Mouse (Mus musculus) embryo, embryonic 11.5 days (tissue): Measurements from ENCODE around the gene Slc6a6.

Experiments
- DNase-seq: peaks from one replicate; pipeline ENCODE4 v3.0.0-alpha.2; 2012; ENCODE audit warnings: low read depth, low spot score

Gene Slc6a6

DNA sequence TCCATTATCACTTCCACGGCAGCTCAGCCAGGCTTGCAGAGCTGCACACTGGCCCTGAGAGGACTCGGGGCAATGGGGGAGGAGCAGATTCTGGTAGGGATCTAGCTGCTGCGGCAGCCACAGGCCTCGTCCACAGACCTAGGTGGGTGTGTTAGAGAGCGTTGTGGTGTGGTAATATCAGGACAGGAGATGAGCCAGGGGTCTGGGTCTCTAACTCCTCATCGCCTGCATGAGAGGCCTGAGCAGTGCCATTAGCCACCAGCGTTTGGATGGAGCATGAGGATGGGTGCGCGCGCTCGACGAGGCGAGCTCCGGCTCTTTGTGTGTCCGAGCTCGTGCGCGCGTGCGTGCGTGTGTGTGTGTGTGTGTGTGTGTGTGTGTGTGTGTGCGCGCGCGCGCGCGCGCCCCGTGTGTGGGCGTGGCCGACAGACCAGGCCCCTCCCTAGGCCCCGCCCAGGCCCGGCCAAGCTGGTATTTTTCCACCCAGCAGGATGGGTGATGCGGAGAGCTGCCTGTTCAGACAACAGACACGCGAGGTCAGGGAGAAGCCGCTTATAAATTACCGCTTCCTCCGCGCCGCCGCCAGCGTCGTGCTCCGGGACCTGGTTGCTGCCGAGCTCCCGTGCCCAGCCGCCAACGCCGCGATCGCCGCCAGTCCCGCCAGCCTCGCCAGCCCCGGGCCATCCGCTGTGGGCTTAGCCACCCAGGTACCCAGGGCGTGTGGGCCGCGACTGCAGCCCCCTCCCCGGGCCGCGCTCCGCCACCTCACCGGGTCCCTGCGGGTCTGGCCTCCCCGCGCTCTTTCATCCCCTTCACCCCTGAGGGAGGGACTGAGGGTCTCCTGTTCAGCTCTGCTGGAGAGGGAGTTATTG is at the start of gene Slc6a6:
Gene Slc6a6 (plus strand): TSS at position 452 of the 872 bp plus-strand sequence.
- peak; percentile 89 for DNase-seq

- DNase-seq: no peak
Measured at GRCm38 (mm10) chr6:91634417-91634816, 49.4 kb upstream of the Slc6a6 start.

DNA sequence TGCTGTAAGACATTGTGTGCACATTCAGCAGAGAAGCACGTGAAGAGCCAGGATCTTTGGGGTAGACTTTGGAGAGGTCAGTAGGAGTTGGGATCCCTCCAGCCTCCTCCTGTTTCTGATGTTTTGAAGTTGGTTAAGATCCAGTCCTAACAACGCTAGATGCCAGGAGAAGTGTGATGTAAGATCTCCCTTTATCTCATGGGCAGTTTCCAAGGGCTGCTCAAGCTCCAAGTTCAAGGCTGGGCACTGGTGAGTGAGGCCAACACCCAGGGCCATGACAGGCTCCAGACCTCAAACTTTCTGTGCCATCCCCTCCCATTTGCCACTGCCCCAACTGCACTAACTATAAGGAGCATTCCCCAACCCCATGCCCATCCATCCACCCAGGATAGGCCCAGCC is 49.0 kb upstream of the Slc6a6 start:
- DNase-seq: no peak

DNA sequence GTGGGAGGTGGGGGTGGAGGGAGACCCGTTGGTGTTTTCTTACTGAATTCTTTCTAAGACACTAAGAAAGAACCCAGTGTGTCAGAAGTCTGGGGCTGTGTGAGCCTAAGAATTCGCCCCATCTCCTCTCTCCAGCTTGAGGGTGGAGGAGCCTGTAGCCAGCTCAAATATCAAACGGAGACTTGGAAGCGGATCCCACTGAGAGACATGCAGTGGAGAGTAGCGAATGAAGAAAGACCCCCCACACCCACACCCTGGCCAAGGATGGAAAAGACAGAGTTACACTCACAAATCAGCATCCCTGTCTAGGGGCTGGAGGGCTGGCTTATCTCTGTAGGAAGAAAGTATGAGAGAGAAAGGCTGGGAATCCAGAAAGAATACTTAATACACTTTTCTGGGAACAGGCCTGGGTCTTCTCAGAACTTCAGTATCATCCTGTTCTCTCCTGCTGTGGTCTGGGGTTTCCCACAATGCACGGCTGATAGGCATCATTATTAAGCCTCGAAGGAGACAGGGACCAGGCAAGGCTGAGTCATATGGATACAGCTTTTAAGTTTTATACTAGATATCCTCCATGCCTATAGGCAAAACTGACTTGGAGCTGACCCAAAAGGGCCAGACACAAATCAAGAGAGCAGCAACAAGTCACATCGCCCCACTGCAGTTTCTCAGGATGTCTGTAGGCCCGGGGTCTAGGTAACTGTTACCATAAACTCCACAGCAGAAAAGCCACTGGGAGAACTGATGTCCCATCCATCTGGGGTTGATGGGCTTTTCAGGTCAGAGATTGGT is 45.5 kb upstream of the Slc6a6 start:
- no peak for DNase-seq

DNA sequence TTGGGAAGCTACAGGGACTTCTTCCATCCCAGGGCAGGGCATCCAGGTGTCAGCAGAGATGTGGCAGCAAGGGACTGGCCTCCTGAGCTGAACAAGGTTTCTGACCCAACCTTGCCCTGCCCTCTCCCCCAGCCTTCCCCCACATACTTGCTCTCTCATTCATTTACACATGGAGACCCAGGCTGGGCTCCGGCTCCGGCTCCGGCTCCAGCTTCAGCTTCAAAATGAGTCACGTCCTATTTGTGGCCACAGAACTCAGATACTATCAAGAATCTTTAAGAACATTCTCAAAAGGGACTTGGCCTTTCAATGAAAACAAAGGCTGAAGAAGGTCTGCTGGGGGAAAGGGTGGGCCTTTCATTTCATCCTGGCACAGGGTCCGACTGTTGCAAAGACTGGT is 40.8 kb upstream of the Slc6a6 start:
- DNase-seq: no peak

DNA sequence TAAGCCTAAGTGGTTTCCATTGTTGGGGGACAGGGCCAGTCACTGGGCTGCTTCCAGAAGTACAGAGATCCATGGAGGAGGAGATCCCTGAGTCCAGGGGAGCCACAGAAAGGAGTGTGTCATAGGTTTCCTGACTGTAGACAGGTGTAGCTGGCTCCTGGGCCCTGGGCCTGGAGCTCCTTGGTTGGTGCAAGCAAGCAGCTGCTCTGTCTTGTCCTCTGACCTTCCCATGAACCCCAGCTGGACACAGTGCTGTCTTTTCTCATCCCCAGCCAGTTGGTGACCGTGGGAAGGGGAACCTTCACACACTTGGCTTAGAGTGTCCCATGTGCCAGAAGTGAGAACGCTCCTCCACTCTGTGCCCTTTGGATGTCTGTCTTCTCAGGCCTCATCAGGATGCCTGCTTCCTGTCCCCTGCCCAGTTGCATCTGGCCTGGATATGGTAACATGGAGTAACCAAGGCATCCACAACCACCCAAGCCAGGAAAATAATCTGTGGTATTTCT is 40.4 kb upstream of the Slc6a6 start:
- DNase-seq: no peak

GRCm38 (mm10) chr6:91646019-91646418 is 37.8 kb upstream of the Slc6a6 start:
- no peak for DNase-seq

DNA sequence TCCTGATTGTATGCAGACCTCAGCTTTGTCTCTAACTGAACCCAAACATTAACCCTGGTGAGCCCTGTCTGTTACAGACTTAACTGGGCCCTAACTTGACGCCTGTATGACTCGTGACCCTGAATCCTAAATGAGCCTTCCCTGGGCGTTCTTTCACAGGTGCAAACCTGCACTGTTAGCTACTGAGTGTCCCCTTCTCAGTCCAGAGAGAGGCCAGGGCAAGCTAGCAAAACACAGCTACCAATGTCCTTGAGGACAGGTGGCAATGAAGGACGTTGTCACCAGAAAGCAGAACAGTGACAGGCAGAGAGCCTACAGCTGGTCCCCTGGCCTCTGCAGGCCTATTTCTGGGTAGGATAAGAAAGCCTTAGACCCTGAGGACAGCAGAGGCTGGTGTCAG is 37.0 kb upstream of the Slc6a6 start:
- no peak for DNase-seq

GRCm38 (mm10) chr6:91647385-91647791 is 36.5 kb upstream of the Slc6a6 start:
- no peak for DNase-seq

DNA sequence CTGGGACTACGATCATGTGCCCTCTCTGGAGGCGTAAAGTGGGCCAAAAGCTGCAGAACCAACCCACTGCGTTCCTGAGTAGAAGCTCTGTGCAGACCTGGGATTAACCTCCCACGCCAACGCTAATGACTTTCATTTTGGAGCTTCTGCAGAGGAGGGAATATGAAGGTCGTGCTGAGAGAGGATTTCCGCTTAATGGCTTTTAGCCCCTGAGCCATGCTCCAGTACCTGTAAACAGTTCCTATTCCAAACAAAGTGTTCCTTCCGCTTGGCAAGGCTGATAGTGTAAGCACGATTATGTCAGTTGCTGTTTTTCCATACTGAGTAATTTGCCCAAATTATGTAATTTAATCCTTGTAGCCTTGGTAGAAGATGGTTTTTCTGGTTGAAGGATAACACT is 33.6 kb upstream of the Slc6a6 start:
- DNase-seq: no peak

- DNase-seq: no peak
Measured at GRCm38 (mm10) chr6:91652296-91652695, 31.6 kb upstream of the Slc6a6 start.

GRCm38 (mm10) chr6:91655244-91655643 is 28.6 kb upstream of the Slc6a6 start:
- DNase-seq: no peak

GRCm38 (mm10) chr6:91655874-91656433 is 27.9 kb upstream of the Slc6a6 start:
- DNase-seq: no peak

DNA sequence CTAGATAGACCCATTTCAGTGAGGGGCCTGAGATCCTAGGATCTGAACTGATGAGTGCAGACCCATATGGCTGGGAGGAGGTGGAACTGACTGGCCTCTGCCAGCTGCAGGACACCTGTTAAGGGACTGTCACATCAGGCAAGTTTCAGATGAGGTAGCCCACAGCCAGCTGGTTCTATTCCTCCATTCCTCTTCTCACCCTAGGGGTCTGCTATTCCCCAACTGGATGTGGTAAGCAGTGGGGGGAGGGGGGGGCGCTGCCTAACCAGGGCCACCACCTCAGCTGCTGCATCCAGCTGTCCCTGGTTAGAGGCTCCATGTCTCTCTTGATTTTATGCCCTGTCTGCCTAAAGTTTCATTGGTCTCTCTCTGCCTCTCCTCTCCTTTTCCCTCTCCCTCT is 25.6 kb upstream of the Slc6a6 start:
- no peak for DNase-seq

DNA sequence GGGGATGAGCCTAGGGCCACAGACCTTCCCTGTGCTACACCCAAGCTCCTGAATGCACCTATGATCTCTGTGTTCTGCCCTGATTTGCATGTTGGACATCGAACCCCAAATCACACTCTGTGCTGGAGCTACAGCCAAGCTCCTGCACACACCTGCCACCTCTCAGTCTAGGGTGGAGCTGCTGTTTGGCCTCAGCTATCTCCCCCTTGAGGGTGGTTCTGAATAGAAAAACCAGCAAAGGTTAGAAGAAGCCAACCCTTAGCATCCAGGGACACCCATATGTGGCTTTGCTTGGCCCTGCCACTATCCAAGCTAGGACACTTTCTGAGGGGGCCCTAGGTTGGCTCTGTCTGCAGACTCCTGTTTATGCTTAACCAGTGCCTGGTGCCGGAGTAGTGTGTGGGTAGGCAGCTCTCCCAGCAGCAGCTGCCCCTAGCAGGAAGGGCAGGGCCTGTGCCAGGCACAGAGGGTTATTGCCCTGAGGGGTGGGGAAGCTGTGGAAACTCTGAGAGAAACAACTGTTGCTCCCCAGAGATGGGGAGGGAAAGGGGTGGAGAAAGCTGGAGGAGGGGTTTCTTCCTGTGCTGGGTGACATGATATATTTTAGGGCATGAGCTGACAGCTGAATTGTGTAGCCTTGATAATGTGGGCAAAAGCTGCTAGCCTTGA is 23.9 kb upstream of the Slc6a6 start:
- no peak for DNase-seq

GRCm38 (mm10) chr6:91662301-91662700 is 21.6 kb upstream of the Slc6a6 start:
- no peak for DNase-seq

DNA sequence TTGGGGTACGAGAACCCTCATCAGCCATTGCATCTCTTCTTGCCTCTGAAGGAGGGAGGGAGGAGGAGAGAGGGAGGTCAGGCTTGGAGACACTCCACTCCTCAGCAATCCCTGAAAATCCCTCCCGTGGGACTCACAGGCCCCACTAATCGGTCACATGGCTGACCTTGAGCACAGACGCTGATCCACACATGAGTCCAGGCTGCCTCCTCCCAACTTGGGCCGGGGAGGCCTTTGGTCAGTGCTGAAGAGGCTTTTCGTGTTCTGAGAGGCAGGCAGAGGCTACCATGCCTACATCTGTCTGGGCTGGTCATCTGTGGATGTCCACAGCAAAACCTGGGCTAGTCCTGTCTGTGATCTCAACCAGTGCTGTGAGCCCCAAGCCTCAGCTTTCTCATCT is 20.2 kb upstream of the Slc6a6 start:
- no peak for DNase-seq

DNA sequence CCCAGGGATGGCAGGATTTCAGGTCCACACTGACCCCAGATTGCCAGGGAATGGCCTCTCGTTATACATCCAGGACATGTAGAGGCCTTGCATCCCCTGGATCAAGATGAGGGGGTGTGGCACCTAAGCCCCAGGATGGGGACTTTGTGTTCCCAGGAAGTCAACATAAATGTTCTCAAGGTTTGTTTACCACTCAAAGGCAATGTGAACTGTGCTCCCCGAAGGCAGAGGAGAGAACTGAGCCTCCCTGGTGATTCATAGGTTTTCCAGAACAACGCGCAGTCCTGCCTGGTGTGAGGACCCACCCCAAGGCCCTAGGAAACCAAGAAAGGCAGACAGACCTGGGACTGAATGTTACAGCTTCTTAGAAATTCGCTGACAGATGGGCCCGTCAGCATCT is 18.6 kb upstream of the Slc6a6 start:
- DNase-seq: no peak

- no peak for DNase-seq
Measured at GRCm38 (mm10) chr6:91665990-91666700, 17.7 kb upstream of the Slc6a6 start.

GRCm38 (mm10) chr6:91667141-91667540 is 16.7 kb upstream of the Slc6a6 start:
- no peak for DNase-seq

DNA sequence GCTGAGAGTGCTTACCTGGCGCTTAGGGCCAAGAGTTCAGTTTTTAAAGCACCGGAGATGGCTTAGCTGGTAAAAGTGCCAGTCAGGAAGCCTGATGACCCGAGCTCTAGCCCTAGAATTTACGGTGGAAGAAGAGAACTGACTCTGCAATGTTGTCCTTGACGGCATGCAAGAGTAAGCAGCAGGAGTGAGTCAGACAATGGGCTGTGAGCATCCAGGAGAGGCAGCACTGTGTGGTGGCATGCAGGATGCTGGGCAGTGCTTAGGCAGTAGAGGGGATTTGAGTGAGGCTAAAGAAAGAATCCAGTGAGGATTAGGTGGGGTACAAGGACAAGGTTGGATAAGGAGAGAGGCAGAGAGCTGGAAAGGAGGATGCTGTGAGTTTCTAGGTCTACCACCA is 15.6 kb upstream of the Slc6a6 start:
- DNase-seq: no peak
